Mouse (Mus musculus) testis, adult 2 months (tissue): ENCODE data around the gene Ntrk1.

ENCODE experiments used
- CTCF ChIP-seq: fragments of 200-500 bp; IDR thresholded peaks from 2 replicates; pipeline ENCODE4 v1.5.1; 2012; ENCODE audit warnings: low read depth, mild to moderate bottlenecking, inconsistent platforms, low read length, moderate library complexity; ENCODE audit not compliant: control insufficient read depth, insufficient read depth, insufficient replicate concordance
- POLR2A ChIP-seq: fragments of 200-500 bp; IDR thresholded peaks from 2 replicates; pipeline ENCODE4 v1.6.1; 2012; ENCODE audit warnings: low read depth, mild to moderate bottlenecking, inconsistent platforms, low read length, moderate library complexity; ENCODE audit not compliant: control insufficient read depth

DNA sequence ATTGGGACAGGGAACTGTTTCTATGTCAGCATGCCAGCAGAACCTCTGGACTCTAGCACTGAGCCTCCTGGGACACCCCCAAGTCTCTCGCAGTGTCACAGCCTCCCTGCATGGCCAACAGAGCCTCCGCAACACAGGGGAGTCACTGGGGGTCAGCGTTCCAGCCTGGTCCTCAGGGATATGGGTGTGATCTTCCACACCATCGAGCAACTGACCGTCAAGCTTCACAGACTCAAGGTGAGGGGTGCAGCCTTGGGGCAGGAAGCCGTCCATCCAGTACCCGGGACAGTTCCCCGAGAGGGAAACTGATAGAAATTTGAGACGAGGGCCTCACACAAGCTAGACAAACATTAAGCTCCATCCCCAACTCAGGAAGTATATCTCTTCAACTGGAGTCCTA, 59.6 kb downstream of the Ntrk1 start:
- no peak for TF ChIP-seq POLR2A
- no peak for TF ChIP-seq CTCF
